Mouse (Mus musculus) kidney, postnatal 25 days (tissue): ENCODE results near the gene Rpl27a.

ENCODE experiments used
- DNase-seq, 2 experiments: peaks; one replicate each; pipeline ENCODE4 v3.0.0; 2021; ENCODE audit warnings: mixed read lengths in 2 of 2

The Rpl27a gene

GRCm38 (mm10) chr7:109518838-109519696 is at the start of gene Rpl27a:
TSS of gene Rpl27a (plus strand) at chr7:109519147.
- DNase-seq = peak; percentile 98 to 99

GRCm38 (mm10) chr7:109470700-109471099 is 48.2 kb upstream of the Rpl27a start:
- DNase-seq = no peak

- DNase-seq = no peak
Observed at GRCm38 (mm10) chr7:109477926-109478325, 41.0 kb upstream of the Rpl27a start.

GRCm38 (mm10) chr7:109480765-109481197 is 38.2 kb upstream of the Rpl27a start:
- DNase-seq = peak in 1 of 2 experiments; percentile 8

GRCm38 (mm10) chr7:109484221-109484620 is 34.7 kb upstream of the Rpl27a start:
- no peak for DNase-seq

GRCm38 (mm10) chr7:109492616-109493318 is 26.2 kb upstream of the Rpl27a start:
- DNase-seq = no peak

GRCm38 (mm10) chr7:109493319-109494316 is 25.3 kb upstream of the Rpl27a start:
- no peak for DNase-seq

GRCm38 (mm10) chr7:109497507-109497906 is 21.4 kb upstream of the Rpl27a start:
- no peak for DNase-seq

GRCm38 (mm10) chr7:109507119-109507518 is 11.8 kb upstream of the Rpl27a start:
- DNase-seq = no peak

GRCm38 (mm10) chr7:109507572-109507971 is 11.4 kb upstream of the Rpl27a start:
- no peak for DNase-seq

GRCm38 (mm10) chr7:109508034-109508433 is 10.9 kb upstream of the Rpl27a start, which contains the start of gene Trim66:
TSS of gene Trim66 (minus strand) at chr7:109508134.
- DNase-seq = no peak

- DNase-seq = peak in 1 of 2 experiments; percentile 40
Observed at GRCm38 (mm10) chr7:109510799-109511198, 8.1 kb upstream of the Rpl27a start.

GRCm38 (mm10) chr7:109511838-109512237 is 7.1 kb upstream of the Rpl27a start:
- no peak for DNase-seq

- no peak for DNase-seq
Observed at GRCm38 (mm10) chr7:109516500-109516899, 2.4 kb upstream of the Rpl27a start.

GRCm38 (mm10) chr7:109518036-109518681 is 788 bp upstream of the Rpl27a start:
- DNase-seq = no peak

- DNase-seq = no peak
Observed at GRCm38 (mm10) chr7:109519936-109520335, 989 bp downstream of the Rpl27a start.

- no peak for DNase-seq
Observed at GRCm38 (mm10) chr7:109522084-109522483, 3.1 kb downstream of the Rpl27a start.

- no peak for DNase-seq
Observed at GRCm38 (mm10) chr7:109523304-109523703, 4.4 kb downstream of the Rpl27a start.

- DNase-seq = no peak
Observed at GRCm38 (mm10) chr7:109523741-109524441, 4.9 kb downstream of the Rpl27a start.

GRCm38 (mm10) chr7:109524442-109524744 is 5.4 kb downstream of the Rpl27a start:
- DNase-seq = no peak

GRCm38 (mm10) chr7:109524763-109525162 is 5.8 kb downstream of the Rpl27a start:
- no peak for DNase-seq
